Mouse (Mus musculus) lung, adult 2 months (tissue): ENCODE measurements around the gene Hmgb1.

Experiments used
- CTCF ChIP-seq: fragments of 200-500 bp; IDR thresholded peaks from 2 replicates; pipeline ENCODE4 v1.5.1; 2011; ENCODE audit warnings: mild to moderate bottlenecking, low read length, control low read depth; ENCODE audit not compliant: insufficient read depth
- POLR2A ChIP-seq: fragments of 200-500 bp; IDR thresholded peaks from 2 replicates; pipeline ENCODE4 v1.6.1; 2011; ENCODE audit warnings: low read depth, mild to moderate bottlenecking, control low read depth, low read length, borderline replicate concordance; ENCODE audit errors: extremely low read depth

- TF ChIP-seq POLR2A (no peak), CTCF (no peak)
Measured at GRCm38 (mm10) chr5:149202941-149203340, 18.7 kb upstream of the Hmgb1 start.
